ENCODE assay signal across 9 mouse cellular contexts in genomic region chr3:115709118-115709574, GRCm38 (mm10). TPM values are rescaled to one million over a fixed set of nuclear protein-coding genes. Genes with fewer than 3 reads are reported as not detected.
DNase-seq lines count a peak whose midpoint lies in the region; ATAC-seq and TF ChIP-seq lines count a peak whose summit lies in the region.
"Had no signal": no experiment of that assay in that cellular context is flagged by ENCODE, and none has a peak within 500 bp of the region (broad histone marks: within the 10 kb centered on the region; RNA-seq: fewer than 3 reads in every experiment).

No protein-coding gene starts in this region.

- 33% methylated on average over 6 of the region's 6 CpGs for WGBS in heart, adult 2 months
- WGBS in lung, embryonic 16.5 days, result 61% methylated on average over 6 of the region's 6 CpGs
- WGBS in forebrain, postnatal 0 days, result 89% methylated on average over 6 of the region's 6 CpGs

- H3K9ac ChIP-seq in heart, adult 2 months (ENCODE audit: low read depth, low read length), result no peak overlapping the region
- no peak overlapping the region for H3K9ac ChIP-seq in lung, embryonic 16.5 days (ENCODE audit: low read length)
- no peak overlapping the region for H3K9ac ChIP-seq in forebrain, postnatal 0 days
- H3K9ac ChIP-seq: midbrain, embryonic 12.5 days had no signal

- H3K27ac ChIP-seq in gastrocnemius, adult 2 months, result peak overlapping the region; percentile 94
- H3K27ac ChIP-seq in heart, adult 2 months, result peak overlapping the region; percentile 94
- peak overlapping the region; percentile 38 for H3K27ac ChIP-seq in lung, embryonic 16.5 days (ENCODE audit: low read length)
- no peak overlapping the region for H3K27ac ChIP-seq in forebrain, postnatal 0 days (ENCODE audit: low read depth, low read length)
- H3K27ac ChIP-seq: midbrain, embryonic 12.5 days had no signal

- no peak for TF ChIP-seq CTCF in gastrocnemius, adult 2 months (IDR thresholded peaks at IDR 0.05)
- no peak for TF ChIP-seq CTCF in heart, adult 2 months (IDR thresholded peaks at IDR 0.05)
- no peak for TF ChIP-seq CTCF in forebrain, postnatal 0 days (IDR thresholded peaks at IDR 0.05; ENCODE audit: low read depth)

- intact Hi-C loops in gastrocnemius, adult 2 months (cut with DNase I), result no loop called here
- intact Hi-C loops in heart, adult 2 months (cut with DNase I), result loop anchor here (2.0 kb wide), 1 partner anchor 26 kb away; no protein-coding TSS in a partner anchor

- peak overlapping the region; percentile 81 for H3K4me3 ChIP-seq in gastrocnemius, adult 2 months
- peak overlapping the region; percentile 50; the same call in 1 of the 2 replicates for H3K4me3 ChIP-seq in heart, adult 2 months
- H3K4me3 ChIP-seq in lung, embryonic 16.5 days (ENCODE audit: low read length), result no peak overlapping the region
- H3K4me3 ChIP-seq in forebrain, postnatal 0 days (ENCODE audit: low read depth, low read length), result no peak overlapping the region
- H3K4me3 ChIP-seq: midbrain, embryonic 12.5 days had no signal

- DNase-seq in gastrocnemius, adult 2 months, result no peak
- DNase-seq in gastrocnemius, adult 18-20 months (ENCODE audit: low spot score), result no peak
- DNase-seq in heart, adult 2 months, result peak in 1 of 2 experiments; percentile 72
- DNase-seq in kidney, adult 8-10 months, result peak; percentile 51 to 73
- no peak for DNase-seq in cerebellum, postnatal 10 days
- no peak for DNase-seq in thymus, postnatal 10 days (ENCODE audit: low spot score in 2 of 2)
- DNase-seq in forebrain, postnatal 0 days, result no peak

- peak; percentile 98 for TF ChIP-seq EP300 in heart, adult 2 months (IDR thresholded peaks at IDR 0.05; ENCODE audit: insufficient read depth, low read depth, low read length)

- peaks cover 33% of the 10 kb centered on the region for H3K36me3 ChIP-seq in heart, adult 2 months (ENCODE audit: control insufficient read depth, insufficient read depth, low read length)
- H3K36me3 ChIP-seq in lung, embryonic 16.5 days (ENCODE audit: control insufficient read depth, insufficient read depth, low read length), result no peaks in the 10 kb centered on the region; the same call in 1 of the 2 replicates
- no peaks in the 10 kb centered on the region for H3K36me3 ChIP-seq in forebrain, postnatal 0 days (ENCODE audit: insufficient read depth)
- H3K36me3 ChIP-seq: midbrain, embryonic 12.5 days had no signal

- H3K27me3 ChIP-seq in heart, adult 2 months (ENCODE audit: control insufficient read depth, insufficient read depth, low read length), result no peaks in the 10 kb centered on the region
- H3K27me3 ChIP-seq in lung, embryonic 16.5 days (ENCODE audit: control insufficient read depth, insufficient read depth, low read depth, low read length), result no peaks in the 10 kb centered on the region
- H3K27me3 ChIP-seq in forebrain, postnatal 0 days (ENCODE audit: insufficient read depth, low read length), result peaks cover 3% of the 10 kb centered on the region; the same call in 1 of the 2 replicates

- no peak overlapping the region for H3K4me2 ChIP-seq in lung, embryonic 16.5 days (ENCODE audit: low read depth, low read length)
- no peak overlapping the region for H3K4me2 ChIP-seq in forebrain, postnatal 0 days (ENCODE audit: low read depth)
- H3K4me2 ChIP-seq: midbrain, embryonic 12.5 days had no signal

- H3K4me1 ChIP-seq in heart, adult 2 months (ENCODE audit: control insufficient read depth, insufficient read depth, low read length), result peaks cover 7% of the 10 kb centered on the region
- peaks cover 10% of the 10 kb centered on the region for H3K4me1 ChIP-seq in lung, embryonic 16.5 days (replicated peaks; ENCODE audit: control insufficient read depth, insufficient read depth, low read length)
- no peaks in the 10 kb centered on the region for H3K4me1 ChIP-seq in forebrain, postnatal 0 days (ENCODE audit: insufficient read depth)

- H3K79me2 ChIP-seq in heart, adult 2 months (replicated peaks; ENCODE audit: control insufficient read depth, insufficient read depth, low read length), result no peaks in the 10 kb centered on the region; the same call in 1 of the 2 replicates

- H3K9me3 ChIP-seq in lung, embryonic 16.5 days (ENCODE audit: control insufficient read depth, low read length), result no peaks in the 10 kb centered on the region
- H3K9me3 ChIP-seq in forebrain, postnatal 0 days (ENCODE audit: low read length), result no peaks in the 10 kb centered on the region
- H3K9me3 ChIP-seq: midbrain, embryonic 12.5 days had no signal

- peak; percentile 65 for ATAC-seq in lung, embryonic 16.5 days (ENCODE audit: low read depth)
- ATAC-seq in forebrain, postnatal 0 days, result no peak

- peak; percentile 75; the same call in 1 of the 2 replicates for TF ChIP-seq POLR2A in heart, adult 2 months (IDR thresholded peaks at IDR 0.05; ENCODE audit: insufficient read depth, low read depth, low read length)

RNA-seq across cellular contexts. Expression of gene S1pr1, which starts 5.7 kb away (rescaled TPM):
- total RNA-seq in gastrocnemius, adult 2 months (2021), result 10 to 100 TPM; 16.9 to 34.1 TPM
- total RNA-seq in gastrocnemius, adult 18-20 months (2021), result 10 to 100 TPM; 17.9 to 24.8 TPM
- 10 to 100 TPM; 53.8 to 72.1 TPM for total RNA-seq in heart, adult 2 months (2021)
- polyA plus RNA-seq in heart, adult 2 months (2012; rRNA removed), result 67.0 and 90.6 TPM in 2 replicates
- polyA plus RNA-seq in lung, embryonic 16.5 days (2015; fragmentation: Nextera tagmentation; extraction: Ambion mirVana), result 40.3 and 41.0 TPM in 2 replicates
- 31.2 and 38.7 TPM in 2 replicates for total RNA-seq in forebrain, postnatal 0 days (2014; rRNA removed)
- polyA plus RNA-seq in forebrain, postnatal 0 days (2015; fragmentation: Nextera tagmentation; extraction: Ambion mirVana), result 25.9 and 31.7 TPM in 2 replicates

Comparison
In these comparisons a context has a peak if more than half of its experiments do, and no peak if none do; other contexts are left out.
1. DNase-seq: peak in kidney, adult 8-10 months (2 of 2); none in gastrocnemius, adult 2 months (single experiment), gastrocnemius, adult 18-20 months (single experiment), cerebellum, postnatal 10 days (0 of 2), thymus, postnatal 10 days (0 of 2) and forebrain, postnatal 0 days (single experiment).
2. H3K4me3 ChIP-seq: peak in gastrocnemius, adult 2 months (single experiment) and heart, adult 2 months (single experiment); none in lung, embryonic 16.5 days (single experiment) and forebrain, postnatal 0 days (single experiment).